Mouse (Mus musculus) urinary bladder, adult 18-20 months (tissue): ENCODE results near the gene Dmgdh.

Experiments used
- DNase-seq, 2 experiments: peaks; one replicate each; pipeline ENCODE4 v3.0.0; 2022; ENCODE audit warnings: low spot score in 2 of 2, mixed read lengths in 2 of 2

Dmgdh gene

GRCm38 (mm10) chr13:93674131-93674561, at the start of gene Dmgdh, which contains the start of gene Bhmt2:
Gene Dmgdh (plus strand): TSS chr13:93674433.
Gene Bhmt2 (minus strand): TSS chr13:93674302.
- DNase-seq: no peak

GRCm38 (mm10) chr13:93628861-93629260, 45.4 kb upstream of the Dmgdh start:
- DNase-seq: no peak

GRCm38 (mm10) chr13:93630941-93631705, 43.1 kb upstream of the Dmgdh start:
- no peak for DNase-seq

- DNase-seq: no peak
Measured at GRCm38 (mm10) chr13:93632927-93633326, 41.3 kb upstream of the Dmgdh start.

GRCm38 (mm10) chr13:93636561-93636960, 37.7 kb upstream of the Dmgdh start:
- DNase-seq: no peak

GRCm38 (mm10) chr13:93637282-93638245, 36.7 kb upstream of the Dmgdh start, which contains the start of gene Bhmt:
Gene Bhmt (minus strand): TSS chr13:93637961.
- no peak for DNase-seq

- DNase-seq: no peak
Measured at GRCm38 (mm10) chr13:93639636-93640035, 34.6 kb upstream of the Dmgdh start.

GRCm38 (mm10) chr13:93648387-93649130, 25.7 kb upstream of the Dmgdh start:
- peak in 1 of 2 experiments; percentile 29 for DNase-seq

- no peak for DNase-seq
Measured at GRCm38 (mm10) chr13:93653382-93653781, 20.9 kb upstream of the Dmgdh start.

GRCm38 (mm10) chr13:93657941-93658340, 16.3 kb upstream of the Dmgdh start:
- no peak for DNase-seq

GRCm38 (mm10) chr13:93667586-93667985, 6.6 kb upstream of the Dmgdh start:
- no peak for DNase-seq

- DNase-seq: no peak
Measured at GRCm38 (mm10) chr13:93672371-93672770, 1.9 kb upstream of the Dmgdh start.

GRCm38 (mm10) chr13:93673296-93673695, 937 bp upstream of the Dmgdh start:
- no peak for DNase-seq

- peak in 1 of 2 experiments; percentile 11 for DNase-seq
Measured at GRCm38 (mm10) chr13:93676864-93677263, 2.6 kb downstream of the Dmgdh start.

- no peak for DNase-seq
Measured at GRCm38 (mm10) chr13:93683336-93683735, 9.1 kb downstream of the Dmgdh start.

GRCm38 (mm10) chr13:93685226-93685625, 11.0 kb downstream of the Dmgdh start:
- DNase-seq: no peak

GRCm38 (mm10) chr13:93687321-93687720, 13.1 kb downstream of the Dmgdh start:
- no peak for DNase-seq

- no peak for DNase-seq
Measured at GRCm38 (mm10) chr13:93689566-93689965, 15.3 kb downstream of the Dmgdh start.

- no peak for DNase-seq
Measured at GRCm38 (mm10) chr13:93690821-93691220, 16.6 kb downstream of the Dmgdh start.

GRCm38 (mm10) chr13:93698866-93699265, 24.6 kb downstream of the Dmgdh start:
- no peak for DNase-seq

- peak; percentile 18 to 72 for DNase-seq
Measured at GRCm38 (mm10) chr13:93705697-93706096, 31.5 kb downstream of the Dmgdh start.

- DNase-seq: no peak
Measured at GRCm38 (mm10) chr13:93707271-93707670, 33.0 kb downstream of the Dmgdh start.
